Mouse (Mus musculus): ENCODE data around the gene Tnfrsf21.

The Tnfrsf21 gene

DNA sequence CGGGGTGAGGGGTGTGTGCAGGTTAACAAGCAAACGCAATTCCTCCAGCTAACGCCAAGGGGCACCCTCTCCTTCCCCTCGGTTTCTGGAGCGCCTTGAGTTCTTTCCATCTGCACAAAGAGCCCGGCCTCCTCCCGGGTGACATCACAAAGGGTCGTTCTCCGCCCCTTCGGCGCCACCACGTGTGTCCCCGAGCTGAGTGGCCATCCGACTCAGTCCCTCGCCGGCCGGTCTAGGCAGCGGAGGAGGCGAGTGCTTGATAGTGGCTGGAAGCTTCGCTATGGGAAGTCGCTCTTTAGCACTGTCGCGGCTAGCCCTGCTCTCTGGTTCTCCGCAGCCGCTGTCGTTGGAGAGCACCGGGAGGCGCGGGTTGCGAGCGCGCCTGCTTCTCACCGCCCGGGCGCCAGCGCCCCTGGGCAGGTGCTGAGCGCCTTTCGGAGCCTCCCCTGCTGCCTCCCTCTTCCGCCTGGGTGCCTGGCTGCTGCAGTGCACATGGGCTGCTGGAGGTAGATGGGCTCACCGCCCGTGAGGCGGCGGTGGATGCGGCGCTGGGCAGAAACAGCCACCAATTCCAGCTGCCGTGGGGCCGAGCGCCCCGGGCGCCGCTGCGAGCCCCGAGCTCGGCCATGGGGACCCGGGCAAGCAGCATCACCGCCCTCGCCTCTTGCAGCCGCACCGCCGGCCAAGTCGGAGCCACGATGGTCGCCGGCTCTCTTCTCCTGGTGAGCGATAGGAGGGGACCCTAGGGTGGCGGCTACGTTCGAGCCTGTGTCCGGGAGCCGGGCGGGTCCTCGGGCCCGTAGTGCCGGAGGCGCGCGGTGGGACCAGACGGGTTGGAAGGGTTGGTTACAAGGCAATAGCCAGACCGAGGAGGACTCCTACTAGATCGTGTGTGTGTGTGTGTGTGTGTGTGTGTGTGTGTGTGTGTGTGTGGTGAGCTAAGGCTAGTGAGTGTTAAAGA, at the start of gene Tnfrsf21:
TSS of gene Tnfrsf21 (plus strand) at position 185 of the 961 bp plus-strand sequence.
- DNase-seq (ENCODE audit: low spot score in 2 of 2) = peak; percentile 92 to 93

GRCm38 (mm10) chr17:42968174-42968573, 48.2 kb upstream of the Tnfrsf21 start:
- no peak for DNase-seq (ENCODE audit: low spot score in 2 of 2)

DNA sequence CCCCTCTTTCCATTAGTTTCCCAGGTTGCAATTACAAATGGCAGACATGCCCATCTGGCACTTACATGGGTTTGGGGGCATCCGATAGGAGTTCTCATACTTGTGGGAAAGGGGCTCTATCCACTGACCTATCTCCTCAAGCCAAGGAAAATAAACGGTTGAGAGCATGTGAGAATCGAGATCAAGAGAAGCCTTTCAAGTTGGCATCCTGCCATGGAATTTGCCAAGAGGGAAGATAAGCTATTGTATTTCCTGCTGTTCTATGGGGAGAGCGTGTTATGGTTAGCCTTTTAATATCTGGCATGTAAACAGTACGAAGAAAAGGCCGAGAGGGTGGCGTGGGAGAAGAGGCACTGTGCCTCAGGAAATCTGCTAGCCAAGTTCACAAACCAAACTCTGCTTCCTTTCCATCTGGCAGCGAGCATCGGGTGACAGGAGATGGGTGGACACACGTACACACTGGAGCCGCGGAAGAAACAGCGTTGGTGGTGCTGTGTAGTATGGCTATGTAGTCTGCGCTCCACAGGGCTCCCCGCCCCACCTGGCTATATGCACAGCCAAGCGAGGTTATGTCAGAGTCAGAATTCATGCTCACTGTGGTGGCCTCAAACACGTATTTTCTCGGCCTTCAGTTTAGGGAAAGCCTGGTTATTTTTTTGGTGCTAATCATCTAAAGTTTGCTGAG, 40.9 kb upstream of the Tnfrsf21 start:
- DNase-seq (ENCODE audit: low spot score in 2 of 2) = no peak

- no peak for DNase-seq (ENCODE audit: low spot score in 2 of 2)
These were observed 38.6 kb upstream of the Tnfrsf21 start for GRCm38 (mm10) chr17:42977766-42978165.

DNA sequence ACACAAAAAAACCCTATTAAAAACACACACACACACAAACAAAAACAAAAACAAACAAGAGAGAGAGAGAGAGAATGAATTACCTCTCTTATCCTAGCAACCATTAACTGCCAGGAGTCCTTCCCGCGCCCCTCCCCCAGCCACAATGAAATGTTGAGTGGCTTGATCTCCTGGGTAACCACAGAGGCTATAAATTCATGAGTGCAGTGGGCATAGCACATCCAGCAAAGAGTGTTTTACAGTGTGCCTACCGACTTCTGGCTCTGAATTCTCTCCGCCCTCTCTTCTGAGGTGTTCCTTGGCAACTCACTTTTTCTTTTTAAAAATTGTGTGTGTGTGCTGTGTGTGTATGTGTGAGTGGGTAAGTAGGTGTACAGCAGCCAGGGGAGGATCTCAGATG, 38.0 kb upstream of the Tnfrsf21 start:
- DNase-seq (ENCODE audit: low spot score in 2 of 2) = no peak

DNA sequence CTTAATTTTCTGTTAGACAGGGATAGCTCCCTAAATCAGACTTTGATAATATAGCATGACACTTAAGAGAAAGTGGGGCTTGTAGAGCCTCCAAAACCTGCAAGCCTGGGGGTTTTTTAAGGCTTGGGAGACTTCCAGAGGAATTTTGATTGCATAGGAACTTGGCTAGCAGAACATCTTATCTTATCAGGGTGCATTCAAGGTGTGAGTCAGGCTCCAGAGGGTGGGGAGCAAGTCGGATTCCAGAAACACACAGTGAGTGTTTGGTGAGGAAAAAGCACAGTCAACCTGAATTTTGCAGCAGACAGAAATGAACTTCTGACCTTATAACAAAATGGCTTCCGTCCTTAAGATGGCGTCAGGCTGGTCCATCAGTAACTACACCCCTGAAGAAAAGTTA, 34.5 kb upstream of the Tnfrsf21 start:
- DNase-seq (ENCODE audit: low spot score in 2 of 2) = no peak

DNA sequence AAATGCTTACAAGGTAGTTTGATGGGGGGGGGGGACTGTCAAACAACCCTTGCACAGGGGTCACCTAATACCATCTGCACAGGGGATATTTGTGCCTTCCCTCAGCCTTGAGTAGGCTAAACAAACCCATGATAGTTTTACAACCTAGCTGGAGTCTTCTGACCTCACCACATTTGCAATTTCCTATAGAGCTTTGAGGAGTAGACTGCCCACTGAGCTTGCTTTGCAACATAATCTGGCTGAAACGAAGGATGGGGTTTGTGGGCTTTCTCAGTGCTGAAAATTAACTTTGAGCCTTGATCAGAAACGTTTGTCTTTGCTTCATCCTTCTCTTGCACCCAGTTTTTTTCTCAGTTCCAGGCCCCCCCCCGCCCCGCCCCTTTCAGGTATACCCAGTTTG, 33.8 kb upstream of the Tnfrsf21 start:
- no peak for DNase-seq (ENCODE audit: low spot score in 2 of 2)

GRCm38 (mm10) chr17:42985837-42986589, 30.3 kb upstream of the Tnfrsf21 start:
- DNase-seq (ENCODE audit: low spot score in 2 of 2) = no peak

- no peak for DNase-seq (ENCODE audit: low spot score in 2 of 2)
These were observed 28.7 kb upstream of the Tnfrsf21 start for GRCm38 (mm10) chr17:42987692-42988091.

DNA sequence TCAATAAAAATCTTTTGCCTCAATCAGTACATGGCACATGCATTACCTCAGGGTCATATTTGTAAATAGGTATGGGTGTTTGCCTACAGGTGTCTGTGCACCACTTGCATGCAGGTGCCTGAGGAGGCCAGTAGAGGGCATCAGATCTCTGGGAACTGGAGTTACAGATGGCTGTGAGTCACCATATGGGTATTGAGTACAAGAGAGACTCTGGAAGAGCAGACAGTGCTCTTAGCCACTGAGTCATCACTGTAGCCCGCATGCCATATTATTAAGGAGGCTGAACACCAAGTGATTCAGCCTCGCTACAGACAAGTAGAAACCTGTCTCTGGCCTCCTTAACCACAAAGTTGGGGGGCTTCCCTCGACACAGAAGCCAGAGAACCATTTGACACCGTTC, 26.4 kb upstream of the Tnfrsf21 start:
- no peak for DNase-seq (ENCODE audit: low spot score in 2 of 2)

DNA sequence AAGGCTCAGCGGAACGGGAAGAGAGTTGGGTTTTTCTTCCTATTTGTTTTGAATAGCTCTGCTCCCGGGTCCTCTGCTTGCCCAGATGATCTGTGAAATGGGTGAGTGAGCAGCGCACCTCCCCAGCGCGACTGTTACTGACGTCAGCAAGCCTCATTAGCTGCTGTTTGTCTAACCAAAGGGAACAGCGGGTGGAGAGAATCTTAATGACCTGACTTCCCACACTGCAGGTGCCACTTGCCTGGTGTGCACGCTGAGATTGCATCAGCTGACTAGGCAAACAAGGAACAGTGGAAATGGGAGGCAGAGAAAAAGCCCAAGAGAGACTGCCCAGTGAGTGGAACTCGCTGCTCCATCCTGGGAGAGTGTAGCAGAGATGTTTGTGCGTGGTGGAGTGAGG, 25.2 kb upstream of the Tnfrsf21 start:
- no peak for DNase-seq (ENCODE audit: low spot score in 2 of 2)

DNA sequence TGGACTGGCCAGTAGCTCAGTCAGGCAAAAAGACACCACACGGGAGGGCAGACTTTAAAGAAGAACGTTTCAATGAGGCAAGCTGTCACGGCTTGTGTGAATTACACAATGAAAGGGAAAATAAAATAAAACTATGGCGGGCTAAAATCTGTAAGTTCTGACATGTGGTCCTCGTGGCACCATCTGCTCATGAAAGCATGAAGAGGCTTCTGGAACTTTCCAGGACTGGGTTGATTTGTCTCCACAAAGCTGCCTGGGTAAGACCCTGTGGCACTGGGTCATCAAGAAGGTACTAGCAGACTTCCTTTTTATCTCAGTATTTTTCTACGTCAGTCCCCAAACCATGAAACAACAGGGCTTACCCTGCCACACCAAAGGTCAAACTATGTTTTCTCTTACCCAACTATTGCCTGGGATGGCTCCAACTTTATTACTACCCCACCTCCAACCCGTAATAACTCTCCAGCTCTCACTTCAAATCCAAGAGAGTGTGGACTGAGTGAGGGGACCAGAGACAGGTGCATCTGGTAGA, 16.8 kb upstream of the Tnfrsf21 start:
- DNase-seq (ENCODE audit: low spot score in 2 of 2) = no peak

GRCm38 (mm10) chr17:43000598-43000997, 15.8 kb upstream of the Tnfrsf21 start:
- no peak for DNase-seq (ENCODE audit: low spot score in 2 of 2)

GRCm38 (mm10) chr17:43012718-43013117, 3.6 kb upstream of the Tnfrsf21 start:
- peak; percentile 25 to 35 for DNase-seq (ENCODE audit: low spot score in 2 of 2)

GRCm38 (mm10) chr17:43017341-43018052, 1.1 kb downstream of the Tnfrsf21 start:
- peak; percentile 41 to 63 for DNase-seq (ENCODE audit: low spot score in 2 of 2)

- DNase-seq (ENCODE audit: low spot score in 2 of 2) = no peak
These were observed 1.7 kb downstream of the Tnfrsf21 start for GRCm38 (mm10) chr17:43018071-43018470.

DNA sequence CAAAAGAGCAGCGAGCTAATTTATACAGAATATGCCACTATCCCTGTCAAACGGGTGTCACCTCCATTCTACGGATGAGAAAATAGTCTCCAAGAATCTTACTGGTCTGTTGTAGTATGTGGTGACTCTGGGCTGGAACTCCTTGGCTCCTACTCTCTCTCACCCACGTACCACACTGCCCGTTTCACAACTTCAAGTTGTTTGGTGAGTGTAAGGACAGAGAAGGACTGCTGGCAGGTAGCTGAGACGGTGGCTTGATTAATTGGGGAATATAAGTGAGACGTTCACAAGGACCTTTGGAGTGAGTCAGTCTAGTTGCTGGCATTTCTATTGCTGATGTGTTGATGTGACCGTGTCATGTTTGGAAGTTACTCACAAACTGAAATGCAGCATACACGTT, 3.3 kb downstream of the Tnfrsf21 start:
- no peak for DNase-seq (ENCODE audit: low spot score in 2 of 2)

GRCm38 (mm10) chr17:43021017-43021416, 4.7 kb downstream of the Tnfrsf21 start:
- no peak for DNase-seq (ENCODE audit: low spot score in 2 of 2)

GRCm38 (mm10) chr17:43022056-43022455, 5.7 kb downstream of the Tnfrsf21 start:
- DNase-seq (ENCODE audit: low spot score in 2 of 2) = no peak

DNA sequence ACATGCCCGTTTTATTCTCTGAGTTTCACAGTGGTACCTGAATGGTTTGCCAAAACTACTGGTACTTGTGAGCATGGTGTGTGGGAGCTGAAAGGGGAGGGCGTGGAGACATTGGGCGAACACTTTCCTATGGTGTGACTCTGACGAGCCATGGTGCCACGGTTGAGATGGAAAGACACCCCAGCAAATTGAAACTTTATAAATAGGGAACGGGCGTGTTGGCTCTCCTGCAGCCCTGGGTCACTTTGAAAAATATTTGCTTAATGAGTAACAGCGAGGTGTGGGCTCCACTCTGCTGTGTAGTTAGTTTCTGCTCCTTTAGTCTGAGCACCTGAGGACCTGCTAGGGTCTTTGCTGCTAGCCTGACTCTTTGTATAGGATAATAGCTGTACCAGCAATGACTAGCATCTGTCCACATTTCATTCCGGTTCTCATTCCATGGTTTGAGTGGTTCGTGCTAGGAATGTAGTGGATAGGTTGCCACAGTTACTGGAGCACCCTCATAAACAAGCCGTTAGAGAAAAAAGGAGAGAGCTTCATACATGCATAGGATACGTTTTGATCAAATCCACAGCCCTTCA, 7.4 kb downstream of the Tnfrsf21 start:
- no peak for DNase-seq (ENCODE audit: low spot score in 2 of 2)

DNA sequence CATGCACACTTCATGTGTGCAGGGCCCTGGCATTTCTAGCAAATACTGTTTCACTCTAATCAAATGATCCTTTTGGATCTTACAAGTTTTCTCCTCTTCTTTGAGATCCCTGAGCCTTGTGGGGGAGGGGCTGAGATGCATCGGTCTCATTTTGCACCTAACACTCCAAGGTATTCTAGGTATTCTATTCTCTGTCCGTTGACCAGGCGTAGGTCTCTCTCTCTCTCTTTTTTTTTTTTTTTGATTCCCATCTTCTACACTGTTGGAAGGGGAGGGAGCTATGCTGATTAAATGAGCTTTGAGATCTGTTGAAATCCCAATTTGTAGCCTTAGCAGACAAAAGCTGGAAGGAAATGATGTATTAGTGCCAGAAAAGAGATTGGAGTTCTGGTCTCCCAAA, 8.2 kb downstream of the Tnfrsf21 start:
- DNase-seq (ENCODE audit: low spot score in 2 of 2) = no peak

Measured in heart, adult 9 months (tissue).